Mouse (Mus musculus) megakaryocyte, embryonic 14.5 days (primary cell): ENCODE measurements around the gene Txnrd2. TPM values are rescaled to one million over a fixed set of nuclear protein-coding genes. Genes with fewer than 3 reads are reported as not detected.

Experiments
- H3K27me3 ChIP-seq: replicated peaks from 2 replicates; pipeline ENCODE3; 2012; ENCODE audit warnings: inconsistent platforms
- H3K36me3 ChIP-seq: replicated peaks from 2 replicates; pipeline ENCODE3; 2012; ENCODE audit warnings: low read length, inconsistent platforms, mixed read lengths
- H3K4me1 ChIP-seq: 2 replicates; pipeline ENCODE4 v1.6.1; 2012; ENCODE audit warnings: inconsistent platforms
- H3K4me3 ChIP-seq: replicated peaks from 2 replicates; pipeline ENCODE3; 2012; ENCODE audit warnings: moderate library complexity, mild to moderate bottlenecking, inconsistent platforms
- H3K9me3 ChIP-seq: 2 replicates; pipeline ENCODE4 v1.6.1; 2012; ENCODE audit warnings: inconsistent platforms
- FLI1 ChIP-seq: IDR thresholded peaks from 2 replicates; pipeline ENCODE4 v1.6.1; 2012; ENCODE audit warnings: low read length, inconsistent platforms, mixed read lengths
- GATA1 ChIP-seq: IDR thresholded peaks from 3 replicates; pipeline ENCODE4 v1.6.1; 2012; ENCODE audit warnings: mixed read lengths, low read length, inconsistent platforms, borderline replicate concordance
- polyA plus RNA-seq: library from polyadenylated mRNA; stranded (reverse); fragments of >175 nt; gene quantifications from 2 replicates; pipeline ENCODE4 v1.2.3, GENCODE M21; 2012; ENCODE audit warnings: low replicate concordance; ENCODE audit not compliant: insufficient read depth

The Txnrd2 gene
- polyA plus RNA-seq, 1 experiment, result 6.9 TPM

- Histone ChIP-seq H3K4me3 (no peak overlapping the region), H3K27me3 (no peaks in the 10 kb centered on the region), H3K9me3 (no peaks in the 10 kb centered on the region), H3K36me3 (peaks cover 86% of the 10 kb centered on the region), H3K4me1 (peaks cover 15% of the 10 kb centered on the region)
- TF ChIP-seq GATA1 (no peak), FLI1 (no peak)
Observed at GRCm38 (mm10) chr16:18447243-18447642, 21.1 kb downstream of the Txnrd2 start.

GRCm38 (mm10) chr16:18448104-18448503 is 21.9 kb downstream of the Txnrd2 start:
- H3K36me3 ChIP-seq, result peaks cover 84% of the 10 kb centered on the region
- no peaks in the 10 kb centered on the region for H3K27me3 ChIP-seq
- peaks cover 17% of the 10 kb centered on the region for H3K4me1 ChIP-seq
- H3K9me3 ChIP-seq, result no peaks in the 10 kb centered on the region
- no peak overlapping the region for H3K4me3 ChIP-seq
- TF ChIP-seq GATA1, result no peak
- no peak for TF ChIP-seq FLI1

- peaks cover 84% of the 10 kb centered on the region for H3K36me3 ChIP-seq
Observed at GRCm38 (mm10) chr16:18449005-18449404, 22.8 kb downstream of the Txnrd2 start.

GRCm38 (mm10) chr16:18451486-18452181 is 25.4 kb downstream of the Txnrd2 start:
- peaks cover 27% of the 10 kb centered on the region for H3K4me1 ChIP-seq
- H3K36me3 ChIP-seq, result peaks cover 91% of the 10 kb centered on the region
- no peaks in the 10 kb centered on the region for H3K9me3 ChIP-seq
- H3K4me3 ChIP-seq, result no peak overlapping the region
- no peaks in the 10 kb centered on the region for H3K27me3 ChIP-seq
- TF ChIP-seq GATA1, result no peak
- TF ChIP-seq FLI1, result no peak

More at GRCm38 (mm10) chr16:18449005-18449404, 22.8 kb downstream of the Txnrd2 start:
- H3K9me3 ChIP-seq, result no peaks in the 10 kb centered on the region
- H3K27me3 ChIP-seq, result no peaks in the 10 kb centered on the region
- peaks cover 26% of the 10 kb centered on the region for H3K4me1 ChIP-seq
- H3K4me3 ChIP-seq, result no peak overlapping the region
- TF ChIP-seq FLI1, result no peak
- no peak for TF ChIP-seq GATA1

GRCm38 (mm10) chr16:18452361-18452862 is 26.2 kb downstream of the Txnrd2 start:
- TF ChIP-seq GATA1, result no peak
- H3K4me3 ChIP-seq, result no peak overlapping the region
- no peaks in the 10 kb centered on the region for H3K9me3 ChIP-seq
- no peaks in the 10 kb centered on the region for H3K27me3 ChIP-seq
- H3K4me1 ChIP-seq, result peaks cover 26% of the 10 kb centered on the region
- peaks cover 92% of the 10 kb centered on the region for H3K36me3 ChIP-seq

GRCm38 (mm10) chr16:18453846-18454245 is 27.7 kb downstream of the Txnrd2 start:
- peaks cover 95% of the 10 kb centered on the region for H3K36me3 ChIP-seq
- no peak overlapping the region for H3K4me3 ChIP-seq
- TF ChIP-seq FLI1 (no peak), GATA1 (no peak)
- peaks cover 2% of the 10 kb centered on the region for H3K27me3 ChIP-seq
- H3K9me3 ChIP-seq, result no peaks in the 10 kb centered on the region
- peaks cover 25% of the 10 kb centered on the region for H3K4me1 ChIP-seq

- Histone ChIP-seq H3K4me3 (no peak overlapping the region), H3K9me3 (no peaks in the 10 kb centered on the region), H3K4me1 (peaks cover 36% of the 10 kb centered on the region), H3K27me3 (peaks cover 6% of the 10 kb centered on the region), H3K36me3 (peaks cover 95% of the 10 kb centered on the region)
- no peak for TF ChIP-seq FLI1
- TF ChIP-seq GATA1, result no peak
Observed at GRCm38 (mm10) chr16:18455407-18455806, 29.2 kb downstream of the Txnrd2 start.

GRCm38 (mm10) chr16:18458661-18459060 is 32.5 kb downstream of the Txnrd2 start:
- Histone ChIP-seq H3K9me3 (no peaks in the 10 kb centered on the region), H3K27me3 (peaks cover 9% of the 10 kb centered on the region), H3K36me3 (peaks cover 94% of the 10 kb centered on the region), H3K4me1 (peaks cover 39% of the 10 kb centered on the region), H3K4me3 (no peak overlapping the region)
- TF ChIP-seq FLI1 (no peak), GATA1 (no peak)

- H3K36me3 ChIP-seq, result peaks cover 93% of the 10 kb centered on the region
- H3K4me1 ChIP-seq, result peaks cover 41% of the 10 kb centered on the region
- H3K4me3 ChIP-seq, result no peak overlapping the region
Observed at GRCm38 (mm10) chr16:18459335-18459954, 33.3 kb downstream of the Txnrd2 start.

GRCm38 (mm10) chr16:18459955-18460370 is 33.8 kb downstream of the Txnrd2 start:
- Histone ChIP-seq H3K27me3 (peaks cover 9% of the 10 kb centered on the region), H3K36me3 (peaks cover 93% of the 10 kb centered on the region), H3K4me3 (peak overlapping the region; percentile 29), H3K9me3 (no peaks in the 10 kb centered on the region), H3K4me1 (peaks cover 45% of the 10 kb centered on the region)
- TF ChIP-seq GATA1, result no peak
- TF ChIP-seq FLI1, result no peak

More at GRCm38 (mm10) chr16:18459335-18459954, 33.3 kb downstream of the Txnrd2 start:
- Histone ChIP-seq H3K27me3 (peaks cover 9% of the 10 kb centered on the region), H3K9me3 (no peaks in the 10 kb centered on the region)
- TF ChIP-seq GATA1 (no peak), FLI1 (no peak)
